Mouse (Mus musculus): ENCODE measurements around the gene Cx3cr1. TPM values are rescaled to one million over a fixed set of nuclear protein-coding genes. Genes with fewer than 3 reads are reported as not detected.

Cx3cr1 gene
- polyA plus RNA-seq, 1 experiment from 2014 or later = 8.6 TPM

- Histone ChIP-seq H3K36me3 (ENCODE audit: control insufficient read depth, insufficient read depth, low read length) (no peaks in the 10 kb centered on the region), H3K4me1 (replicated peaks; ENCODE audit: control insufficient read depth, insufficient read depth) (no peaks in the 10 kb centered on the region), H3K4me2 (replicated peaks; ENCODE audit: low read depth) (no peak overlapping the region), H3K4me3 (ENCODE audit: low read depth, low read length) (no peak overlapping the region), H3K27me3 (ENCODE audit: control insufficient read depth, insufficient read depth, low read length) (no peaks in the 10 kb centered on the region), H3K27ac (replicated peaks) (no peak overlapping the region), H3K9ac (ENCODE audit: low read length) (no peak overlapping the region), H3K9me3 (ENCODE audit: control insufficient read depth, low read length) (no peaks in the 10 kb centered on the region)
- DNase-seq (ENCODE audit: low spot score) (no peak), ATAC-seq (ENCODE audit: low FRiP score, low TSS enrichment) (no peak)
- TF ChIP-seq EP300 (optimal IDR thresholded peaks at IDR 0.05) (no peak), CTCF (IDR thresholded peaks at IDR 0.05; ENCODE audit: low read depth) (no peak)
- 79% methylated on average over 4 of the region's 4 CpGs for WGBS
These were observed 131.2 kb downstream of the Cx3cr1 start for GRCm38 (mm10) chr9:119938496-119938895.

DNA sequence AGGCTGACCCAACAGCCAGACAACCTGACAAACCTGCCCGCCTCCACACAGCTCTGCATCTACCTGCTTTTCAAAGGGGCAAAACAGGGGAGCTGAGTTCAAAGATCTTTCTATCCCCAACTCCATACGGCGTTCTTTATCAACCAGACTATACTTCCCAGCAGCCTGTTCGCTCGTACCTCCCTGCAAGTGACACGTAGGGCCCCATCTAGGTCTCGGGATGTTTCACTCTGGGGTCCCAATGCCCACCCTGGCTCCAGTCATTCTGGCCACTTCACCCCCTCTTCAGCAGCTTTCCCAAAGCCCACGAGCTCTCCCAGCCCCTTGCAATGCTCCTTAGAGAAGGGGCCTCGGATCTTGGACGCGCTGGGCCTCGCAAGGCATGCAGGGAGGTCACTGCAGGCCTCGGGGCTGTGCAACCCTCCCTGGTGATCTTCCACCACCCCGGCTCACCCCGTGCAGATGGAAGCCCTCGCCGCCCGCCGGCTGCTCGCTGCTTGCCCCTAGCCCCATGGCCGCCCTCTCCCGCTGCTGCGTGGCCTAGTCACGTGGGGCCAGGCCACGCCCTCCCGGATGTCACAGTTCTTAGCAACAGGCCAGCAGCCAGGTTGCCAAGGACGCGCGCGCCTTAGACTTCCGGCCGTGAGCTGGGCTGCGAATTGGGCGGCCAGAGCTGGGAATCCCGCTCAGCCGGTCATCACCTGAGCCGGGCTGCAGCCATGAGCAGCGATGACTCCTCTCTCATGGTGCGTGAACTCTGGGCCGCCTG, 132.5 kb downstream of the Cx3cr1 start, which contains the start of the genes Gorasp1 and Ttc21a:
Gorasp1 (minus strand) TSS at position 561 of the 769 bp plus-strand sequence.
Ttc21a (plus strand) TSS at position 602 of the 769 bp plus-strand sequence.
- Histone ChIP-seq H3K27ac (replicated peaks) (peak within 1 kb of the TSS; percentile 90), H3K4me1 (replicated peaks; ENCODE audit: control insufficient read depth, insufficient read depth) (no peaks in the 10 kb centered on the region), H3K36me3 (ENCODE audit: control insufficient read depth, insufficient read depth, low read length) (no peaks in the 10 kb centered on the region), H3K4me2 (replicated peaks; ENCODE audit: low read depth) (peak within 1 kb of the TSS; percentile 91), H3K9ac (ENCODE audit: low read length) (peak within 1 kb of the TSS; percentile 84), H3K27me3 (ENCODE audit: control insufficient read depth, insufficient read depth, low read length) (no peaks in the 10 kb centered on the region), H3K9me3 (ENCODE audit: control insufficient read depth, low read length) (no peaks in the 10 kb centered on the region), H3K4me3 (ENCODE audit: low read depth, low read length) (peak within 1 kb of the TSS; percentile 74)
- TF ChIP-seq CTCF (IDR thresholded peaks at IDR 0.05; ENCODE audit: low read depth) (no peak), EP300 (optimal IDR thresholded peaks at IDR 0.05) (no peak)
- 2% methylated on average over 40 of the region's 40 CpGs for WGBS
- peak; percentile 90 for ATAC-seq (ENCODE audit: low FRiP score, low TSS enrichment)
- peak; percentile 96 for DNase-seq (ENCODE audit: low spot score)

GRCm38 (mm10) chr9:119933675-119934074, 136.0 kb downstream of the Cx3cr1 start:
- no peak for ATAC-seq (ENCODE audit: low FRiP score, low TSS enrichment)
- WGBS = 91% methylated on average over 6 of the region's 6 CpGs
- H3K4me1 ChIP-seq (replicated peaks; ENCODE audit: control insufficient read depth, insufficient read depth) = no peaks in the 10 kb centered on the region

GRCm38 (mm10) chr9:119932358-119932757, 137.3 kb downstream of the Cx3cr1 start:
- Histone ChIP-seq H3K9ac (ENCODE audit: low read length) (no peak overlapping the region), H3K4me2 (replicated peaks; ENCODE audit: low read depth) (no peak overlapping the region), H3K27ac (replicated peaks) (no peak overlapping the region), H3K4me3 (ENCODE audit: low read depth, low read length) (no peak overlapping the region), H3K36me3 (ENCODE audit: control insufficient read depth, insufficient read depth, low read length) (peaks cover 25% of the 10 kb centered on the region), H3K9me3 (ENCODE audit: control insufficient read depth, low read length) (no peaks in the 10 kb centered on the region), H3K27me3 (ENCODE audit: control insufficient read depth, insufficient read depth, low read length) (no peaks in the 10 kb centered on the region), H3K4me1 (replicated peaks; ENCODE audit: control insufficient read depth, insufficient read depth) (no peaks in the 10 kb centered on the region)
- WGBS = 63% methylated on average over 12 of the region's 12 CpGs
- peak; percentile 75 for ATAC-seq (ENCODE audit: low FRiP score, low TSS enrichment)
- peak; percentile 81 for DNase-seq (ENCODE audit: low spot score)
- TF ChIP-seq CTCF (IDR thresholded peaks at IDR 0.05; ENCODE audit: low read depth) (no peak), EP300 (optimal IDR thresholded peaks at IDR 0.05) (no peak)

More at GRCm38 (mm10) chr9:119933675-119934074, 136.0 kb downstream of the Cx3cr1 start:
- Histone ChIP-seq H3K4me3 (ENCODE audit: low read depth, low read length) (no peak overlapping the region), H3K4me2 (replicated peaks; ENCODE audit: low read depth) (no peak overlapping the region), H3K27me3 (ENCODE audit: control insufficient read depth, insufficient read depth, low read length) (no peaks in the 10 kb centered on the region), H3K27ac (replicated peaks) (no peak overlapping the region), H3K9ac (ENCODE audit: low read length) (no peak overlapping the region), H3K9me3 (ENCODE audit: control insufficient read depth, low read length) (no peaks in the 10 kb centered on the region), H3K36me3 (ENCODE audit: control insufficient read depth, insufficient read depth, low read length) (peaks cover 14% of the 10 kb centered on the region)
- no peak for DNase-seq (ENCODE audit: low spot score)
- no peak for TF ChIP-seq EP300 (optimal IDR thresholded peaks at IDR 0.05)
- TF ChIP-seq CTCF (IDR thresholded peaks at IDR 0.05; ENCODE audit: low read depth) = no peak

DNA sequence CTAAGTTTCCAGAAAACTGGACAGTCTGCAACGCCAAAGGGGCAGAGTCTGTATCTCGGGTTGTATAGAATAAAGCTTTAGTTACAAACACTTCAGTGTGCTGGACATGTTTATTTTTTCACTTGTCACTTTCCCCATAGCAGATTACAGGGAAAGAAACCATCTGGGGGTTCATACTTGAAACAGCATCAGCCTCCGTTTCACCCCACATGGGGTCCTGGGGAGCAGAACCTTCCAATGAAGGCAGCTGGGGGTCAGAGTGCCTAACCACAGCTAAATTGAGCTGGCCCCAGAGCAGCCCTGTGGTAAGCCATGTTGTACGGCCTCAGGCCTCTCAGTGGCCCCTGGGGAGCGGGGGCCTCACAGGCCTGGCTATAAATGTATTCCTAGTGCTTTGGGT, 143.2 kb downstream of the Cx3cr1 start:
- ATAC-seq (ENCODE audit: low FRiP score, low TSS enrichment) (no peak), DNase-seq (ENCODE audit: low spot score) (no peak)
- Histone ChIP-seq H3K4me1 (replicated peaks; ENCODE audit: control insufficient read depth, insufficient read depth) (no peaks in the 10 kb centered on the region), H3K4me2 (replicated peaks; ENCODE audit: low read depth) (no peak overlapping the region), H3K9ac (ENCODE audit: low read length) (no peak overlapping the region), H3K36me3 (ENCODE audit: control insufficient read depth, insufficient read depth, low read length) (peaks cover 41% of the 10 kb centered on the region), H3K27ac (replicated peaks) (no peak overlapping the region), H3K27me3 (ENCODE audit: control insufficient read depth, insufficient read depth, low read length) (no peaks in the 10 kb centered on the region), H3K9me3 (ENCODE audit: control insufficient read depth, low read length) (no peaks in the 10 kb centered on the region), H3K4me3 (ENCODE audit: low read depth, low read length) (no peak overlapping the region)
- TF ChIP-seq CTCF (IDR thresholded peaks at IDR 0.05; ENCODE audit: low read depth) (no peak), EP300 (optimal IDR thresholded peaks at IDR 0.05) (no peak)
- 55% methylated on average over 5 of the region's 5 CpGs for WGBS

GRCm38 (mm10) chr9:119925729-119926128, 143.9 kb downstream of the Cx3cr1 start:
- H3K27ac ChIP-seq (replicated peaks) = no peak overlapping the region
- WGBS = 52% methylated on average over 8 of the region's 8 CpGs
- no peak for TF ChIP-seq EP300 (optimal IDR thresholded peaks at IDR 0.05)

More at GRCm38 (mm10) chr9:119925729-119926128, 143.9 kb downstream of the Cx3cr1 start:
- no peak for ATAC-seq (ENCODE audit: low FRiP score, low TSS enrichment)
- Histone ChIP-seq H3K4me1 (replicated peaks; ENCODE audit: control insufficient read depth, insufficient read depth) (no peaks in the 10 kb centered on the region), H3K36me3 (ENCODE audit: control insufficient read depth, insufficient read depth, low read length) (peaks cover 40% of the 10 kb centered on the region), H3K9me3 (ENCODE audit: control insufficient read depth, low read length) (no peaks in the 10 kb centered on the region), H3K9ac (ENCODE audit: low read length) (no peak overlapping the region), H3K27me3 (ENCODE audit: control insufficient read depth, insufficient read depth, low read length) (no peaks in the 10 kb centered on the region), H3K4me2 (replicated peaks; ENCODE audit: low read depth) (no peak overlapping the region), H3K4me3 (ENCODE audit: low read depth, low read length) (no peak overlapping the region)
- DNase-seq (ENCODE audit: low spot score) = no peak
